Mouse (Mus musculus): ENCODE measurements around the gene Gm42906.

GRCm38 (mm10) chr5:151046917-151047316, 381.0 kb downstream of the Gm42906 start:
- TF ChIP-seq CTCF (IDR thresholded peaks at IDR 0.05; ENCODE audit: control insufficient read depth, insufficient read depth, insufficient read length) (no peak), MYOD1 (IDR thresholded peaks at IDR 0.05; ENCODE audit: control insufficient read depth, insufficient read length, low read depth) (no peak), CEBPB (IDR thresholded peaks at IDR 0.05; ENCODE audit: low read depth) (no peak), MAX (IDR thresholded peaks at IDR 0.05) (no peak), USF1 (IDR thresholded peaks at IDR 0.05; ENCODE audit: low read depth) (no peak)

All from C2C12 (cell line).